Mouse (Mus musculus) limb, embryonic 10.5 days (tissue): Measurements from ENCODE around the gene Olfr1135. TPM values are rescaled to one million over a fixed set of nuclear protein-coding genes. Genes with fewer than 3 reads are reported as not detected.

ENCODE experiments used
- DNase-seq: peaks from one replicate; pipeline ENCODE4 v3.0.0-alpha.2; 2017; ENCODE audit warnings: low spot score
- H3K27ac ChIP-seq: fragments of 300-500 bp; sonication (generic); 2 replicates; pipeline ENCODE4 v1.5.1; 2016; ENCODE audit warnings: mild to moderate bottlenecking
- H3K27me3 ChIP-seq: fragments of 300-500 bp; sonication (generic); 2 replicates; pipeline ENCODE4 v1.6.1; 2016; ENCODE audit warnings: low read depth, mild to moderate bottlenecking; ENCODE audit not compliant: poor library complexity, severe bottlenecking
- H3K36me3 ChIP-seq: fragments of 300-500 bp; sonication (generic); 2 replicates; pipeline ENCODE4 v1.6.1; 2016; ENCODE audit warnings: mild to moderate bottlenecking, moderate library complexity
- H3K4me1 ChIP-seq: fragments of 300-500 bp; sonication (generic); 2 replicates; pipeline ENCODE4 v1.6.1; 2016
- H3K4me3 ChIP-seq: fragments of 300-500 bp; sonication (generic); 2 replicates; pipeline ENCODE4 v1.5.1; 2016; ENCODE audit warnings: mild to moderate bottlenecking, moderate library complexity
- H3K9me3 ChIP-seq: fragments of 300-500 bp; sonication (generic); replicated peaks from 2 replicates; pipeline ENCODE4 v1.6.1; 2016; ENCODE audit warnings: mild to moderate bottlenecking
- WGBS: fragments of 180-500 bp; shearing (Covaris S2); methylation state at CpG from one replicate; pipeline ENCODE4 v1.1.7; 2016; 5-methylcytosine and 5-hydroxymethylcytosine counted together
- polyA plus RNA-seq: library from polyadenylated mRNA; unstranded; fragments of >200 nt; fragmentation: Nextera tagmentation; extraction: Ambion mirVana; gene quantifications from 2 replicates; pipeline ENCODE4 v1.2.1, GENCODE M21; 2016

The Olfr1135 gene
- not detected in 2 replicates for polyA plus RNA-seq

GRCm38 (mm10) chr2:87673564-87673963 lies at the start of gene Olfr1135:
TSS of gene Olfr1135 (minus strand) at chr2:87673664.
- Histone ChIP-seq H3K9me3 (no peaks in the 10 kb centered on the region), H3K4me3 (no peak within 1 kb of the TSS), H3K4me1 (no peaks in the 10 kb centered on the region), H3K27me3 (no peaks in the 10 kb centered on the region), H3K27ac (no peak within 1 kb of the TSS), H3K36me3 (no peaks in the 10 kb centered on the region)
- no peak for DNase-seq
- 38% methylated on average over 1 of the region's 1 CpGs for WGBS

GRCm38 (mm10) chr2:87713079-87713478 lies 39.6 kb upstream of the Olfr1135 start, which contains the start of gene Olfr1137:
TSS of gene Olfr1137 (minus strand) at chr2:87713179.
- Histone ChIP-seq H3K27ac (no peak within 1 kb of the TSS), H3K36me3 (no peaks in the 10 kb centered on the region), H3K9me3 (no peaks in the 10 kb centered on the region), H3K4me1 (no peaks in the 10 kb centered on the region), H3K27me3 (no peaks in the 10 kb centered on the region), H3K4me3 (no peak within 1 kb of the TSS)
- DNase-seq, result no peak

GRCm38 (mm10) chr2:87693847-87694246 lies 20.4 kb upstream of the Olfr1135 start, which contains the start of gene Olfr1136:
TSS of gene Olfr1136 (minus strand) at chr2:87693947.
- no peak for DNase-seq
- Histone ChIP-seq H3K9me3 (no peaks in the 10 kb centered on the region), H3K27me3 (no peaks in the 10 kb centered on the region), H3K4me1 (no peaks in the 10 kb centered on the region), H3K36me3 (no peaks in the 10 kb centered on the region), H3K4me3 (no peak within 1 kb of the TSS), H3K27ac (no peak within 1 kb of the TSS)

GRCm38 (mm10) chr2:87658360-87658759 lies 15.1 kb downstream of the Olfr1135 start, which contains the start of gene Olfr1134:
TSS of gene Olfr1134 (minus strand) at chr2:87658460.
- 90% methylated on average over 2 of the region's 2 CpGs for WGBS

GRCm38 (mm10) chr2:87647274-87647673 lies 26.2 kb downstream of the Olfr1135 start, which contains the start of gene Olfr1133:
TSS of gene Olfr1133 (minus strand) at chr2:87647374.
- no peak for DNase-seq
- no peaks in the 10 kb centered on the region for H3K4me1 ChIP-seq

More at GRCm38 (mm10) chr2:87658360-87658759, 15.1 kb downstream of the Olfr1135 start, which contains the start of gene Olfr1134:
- Histone ChIP-seq H3K27ac (no peak within 1 kb of the TSS), H3K36me3 (no peaks in the 10 kb centered on the region), H3K4me1 (no peaks in the 10 kb centered on the region), H3K27me3 (no peaks in the 10 kb centered on the region), H3K9me3 (no peaks in the 10 kb centered on the region), H3K4me3 (no peak within 1 kb of the TSS)
- DNase-seq, result no peak

GRCm38 (mm10) chr2:87642441-87642840 lies 31.0 kb downstream of the Olfr1135 start:
- DNase-seq, result no peak
- no peak overlapping the region for H3K4me3 ChIP-seq
- H3K27ac ChIP-seq, result no peak overlapping the region
- no peaks in the 10 kb centered on the region for H3K4me1 ChIP-seq
- H3K27me3 ChIP-seq, result no peaks in the 10 kb centered on the region
- H3K36me3 ChIP-seq, result no peaks in the 10 kb centered on the region
- no peaks in the 10 kb centered on the region for H3K9me3 ChIP-seq

More at GRCm38 (mm10) chr2:87647274-87647673, 26.2 kb downstream of the Olfr1135 start, which contains the start of gene Olfr1133:
- no peak within 1 kb of the TSS for H3K4me3 ChIP-seq
- H3K27ac ChIP-seq, result no peak within 1 kb of the TSS
- H3K36me3 ChIP-seq, result no peaks in the 10 kb centered on the region
- H3K27me3 ChIP-seq, result no peaks in the 10 kb centered on the region
- no peaks in the 10 kb centered on the region for H3K9me3 ChIP-seq

- Histone ChIP-seq H3K4me3 (no peak within 1 kb of the TSS), H3K9me3 (no peaks in the 10 kb centered on the region), H3K27me3 (no peaks in the 10 kb centered on the region), H3K27ac (no peak within 1 kb of the TSS), H3K36me3 (no peaks in the 10 kb centered on the region), H3K4me1 (no peaks in the 10 kb centered on the region)
- DNase-seq, result no peak
These were observed 36.0 kb downstream of the Olfr1135 start, which contains the start of gene Olfr1132 for GRCm38 (mm10) chr2:87637435-87637834. TSS of gene Olfr1132 (minus strand) at chr2:87637535.

- DNase-seq, result no peak
- Histone ChIP-seq H3K4me3 (no peak within 1 kb of the TSS), H3K4me1 (no peaks in the 10 kb centered on the region), H3K27me3 (no peaks in the 10 kb centered on the region), H3K36me3 (no peaks in the 10 kb centered on the region), H3K9me3 (no peaks in the 10 kb centered on the region), H3K27ac (no peak within 1 kb of the TSS)
- 72% methylated on average over 3 of the region's 3 CpGs for WGBS
These were observed 46.7 kb downstream of the Olfr1135 start, which contains the start of gene Olfr1131 for GRCm38 (mm10) chr2:87626804-87627203. TSS of gene Olfr1131 (plus strand) at chr2:87627104.

Other genes with a start within 250 kb of the Olfr1135 start
- gene Olfr1124, start 243.4 kb downstream of the Olfr1135 start, polyA plus RNA-seq, result 0.06 and 0.11 TPM in 2 replicates
- not detected in 2 replicates for gene Olfr1126, start 219.7 kb downstream of the Olfr1135 start, polyA plus RNA-seq
- gene Pramel7, start 176.6 kb downstream of the Olfr1135 start, polyA plus RNA-seq, result not detected in 2 replicates
- not detected in 2 replicates for gene Pramel6, start 167.1 kb downstream of the Olfr1135 start, polyA plus RNA-seq
- gene Olfr153, start 141.9 kb downstream of the Olfr1135 start, polyA plus RNA-seq, result not detected in 2 replicates
- gene Olfr1128, start 128.1 kb downstream of the Olfr1135 start, polyA plus RNA-seq, result not detected in 2 replicates
- gene Olfr1129, start 99.8 kb downstream of the Olfr1135 start, polyA plus RNA-seq, result not detected in 2 replicates
- not detected in 2 replicates for gene Olfr1130, start 67.5 kb downstream of the Olfr1135 start, polyA plus RNA-seq
- not detected in 2 replicates for gene Olfr1131, start 46.6 kb downstream of the Olfr1135 start, polyA plus RNA-seq
- not detected in 2 replicates for gene Olfr1132, start 36.1 kb downstream of the Olfr1135 start, polyA plus RNA-seq
- gene Olfr1133, start 26.3 kb downstream of the Olfr1135 start, polyA plus RNA-seq, result not detected in 2 replicates
- not detected in 2 replicates for gene Olfr1134, start 15.2 kb downstream of the Olfr1135 start, polyA plus RNA-seq
- gene Olfr1136, start 20.3 kb upstream of the Olfr1135 start, polyA plus RNA-seq, result not detected in 2 replicates
- gene Olfr1137, start 39.5 kb upstream of the Olfr1135 start, polyA plus RNA-seq, result not detected in 2 replicates
- not detected in 2 replicates for gene Olfr1138, start 66.3 kb upstream of the Olfr1135 start, polyA plus RNA-seq
- not detected in 2 replicates for gene Olfr1140, start 70.1 kb upstream of the Olfr1135 start, polyA plus RNA-seq
- gene Olfr1141, start 80.3 kb upstream of the Olfr1135 start, polyA plus RNA-seq, result not detected in 2 replicates
- gene Olfr152, start 105.8 kb upstream of the Olfr1135 start, polyA plus RNA-seq, result not detected in 2 replicates
- not detected in 2 replicates for gene Olfr1143, start 126.9 kb upstream of the Olfr1135 start, polyA plus RNA-seq
- not detected in 2 replicates for gene Olfr1145, start 136.2 kb upstream of the Olfr1135 start, polyA plus RNA-seq
- not detected in 2 replicates for gene Olfr1148, start 156.9 kb upstream of the Olfr1135 start, polyA plus RNA-seq
- gene Olfr1150-ps1, start 170.3 kb upstream of the Olfr1135 start, polyA plus RNA-seq, result not detected in 2 replicates
- gene Olfr1151, start 182.2 kb upstream of the Olfr1135 start, polyA plus RNA-seq, result not detected in 2 replicates
- gene Olfr1152, start 192.8 kb upstream of the Olfr1135 start, polyA plus RNA-seq, result 0.03 TPM in 1 of 2 replicates, not detected in the other
- not detected in 2 replicates for gene Olfr1153, start 221.3 kb upstream of the Olfr1135 start, polyA plus RNA-seq
- gene Olfr1154, start 231.5 kb upstream of the Olfr1135 start, polyA plus RNA-seq, result not detected in 2 replicates